Mouse (Mus musculus) embryonic facial prominence, embryonic 11.5 days (tissue): ENCODE measurements around the gene Atg4d. TPM values are rescaled to one million over a fixed set of nuclear protein-coding genes. Genes with fewer than 3 reads are reported as not detected.

Experiments used
- ATAC-seq: fragments of 200-750 bp; cut with Nextera tagmentation; replicated peaks from 2 replicates; pipeline ENCODE4 v1.8.0; 2017; ENCODE audit warnings: low read depth; ENCODE audit not compliant: insufficient number of reproducible peaks, low FRiP score, low TSS enrichment
- DNase-seq: peaks from one replicate; pipeline ENCODE4 v3.0.0-alpha.2; 2015; ENCODE audit warnings: low spot score
- H3K27ac ChIP-seq: fragments of 300-500 bp; sonication (generic); replicated peaks from 2 replicates; pipeline ENCODE4 v1.5.1; 2014; ENCODE audit warnings: mild to moderate bottlenecking, low read depth, low read length, control low read depth
- H3K27me3 ChIP-seq: fragments of 300-500 bp; sonication (generic); 2 replicates; pipeline ENCODE4 v1.6.1; 2014; ENCODE audit warnings: mild to moderate bottlenecking, low read length, moderate library complexity, mixed read lengths; ENCODE audit not compliant: control insufficient read depth, insufficient read depth
- H3K36me3 ChIP-seq: fragments of 300-500 bp; sonication (generic); replicated peaks from 2 replicates; pipeline ENCODE4 v1.6.1; 2014; ENCODE audit warnings: low read depth, mild to moderate bottlenecking, low read length, moderate library complexity, mixed read lengths; ENCODE audit not compliant: control insufficient read depth, insufficient read depth
- H3K4me1 ChIP-seq: fragments of 300-500 bp; sonication (generic); 2 replicates; pipeline ENCODE4 v1.6.1; 2014; ENCODE audit warnings: low read length, mixed read lengths; ENCODE audit not compliant: control insufficient read depth, insufficient read depth
- H3K4me2 ChIP-seq: fragments of 300-500 bp; sonication (generic); 2 replicates; pipeline ENCODE4 v1.6.1; 2014; ENCODE audit warnings: low read depth, mild to moderate bottlenecking, control low read depth, low read length, moderate library complexity
- H3K4me3 ChIP-seq: fragments of 300-500 bp; sonication (generic); 2 replicates; pipeline ENCODE4 v1.5.1; 2014; ENCODE audit warnings: low read depth, low read length, control low read depth
- H3K9ac ChIP-seq: fragments of 300-500 bp; sonication (generic); replicated peaks from 2 replicates; pipeline ENCODE4 v1.6.1; 2014; ENCODE audit warnings: mild to moderate bottlenecking, control low read depth, low read length
- H3K9me3 ChIP-seq: fragments of 300-500 bp; sonication (generic); replicated peaks from 2 replicates; pipeline ENCODE4 v1.6.1; 2016; ENCODE audit warnings: mild to moderate bottlenecking, low read length, inconsistent platforms, mixed read lengths; ENCODE audit not compliant: control insufficient read depth
- WGBS: fragments of 180-500 bp; shearing (Covaris S2); extraction: QIAGEN DNeasy Blood & Tissue Kit; methylation state at CpG from one replicate; pipeline ENCODE4 v1.1.7; 2014; 5-methylcytosine and 5-hydroxymethylcytosine counted together
- polyA plus RNA-seq: library from polyadenylated mRNA; unstranded; fragments of >200 nt; fragmentation: Nextera tagmentation; extraction: Ambion mirVana; gene quantifications from 2 replicates; pipeline ENCODE4 v1.2.1, GENCODE M21; 2014

Gene Atg4d
- polyA plus RNA-seq, 1 experiment from 2014 or later: 28.5 TPM

DNA sequence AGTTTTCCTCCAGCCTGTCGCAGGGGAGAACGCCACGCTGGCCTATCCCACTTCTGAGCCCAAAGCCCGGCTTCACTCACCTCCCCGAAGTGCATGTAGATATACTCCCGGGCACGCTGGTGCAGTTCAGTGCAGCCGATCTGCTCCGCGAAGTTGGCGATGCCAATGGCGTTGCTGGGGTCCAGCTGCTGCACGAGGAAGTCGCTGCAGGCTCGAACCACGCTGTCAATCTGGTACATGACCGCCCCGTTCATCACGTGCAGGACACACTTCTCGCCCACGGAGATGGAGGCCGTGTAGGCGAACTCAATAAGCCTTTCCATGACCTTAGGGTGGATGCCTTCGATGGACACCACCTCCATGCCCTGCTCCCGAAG, 28.1 kb upstream of the Atg4d start:
- Histone ChIP-seq H3K27me3 (0 out of 2 replicates have a peak, but pooled peaks cover under 1% of the 10 kb centered on the region), H3K27ac (no peak overlapping the region)

GRCm38 (mm10) chr9:21237368-21238003, 27.6 kb upstream of the Atg4d start:
- H3K27ac ChIP-seq: peak overlapping the region; percentile 81; the same call in 1 of the 2 replicates
- WGBS: 15% methylated on average over 19 of the region's 19 CpGs
- H3K9me3 ChIP-seq: no peaks in the 10 kb centered on the region
- H3K4me3 ChIP-seq: peak overlapping the region; percentile 94
- H3K4me2 ChIP-seq: peak overlapping the region; percentile 70
- 0 out of 2 replicates have a peak, but pooled peaks cover 3% of the 10 kb centered on the region for H3K27me3 ChIP-seq
- H3K9ac ChIP-seq: peak overlapping the region; percentile 98
- ATAC-seq (0 out of 2 replicates have a peak, but pooled peaks have one; percentile 11), DNase-seq (peak; percentile 59)
- peaks cover 2% of the 10 kb centered on the region; the same call in 1 of the 2 replicates for H3K36me3 ChIP-seq
- H3K4me1 ChIP-seq: peaks cover 7% of the 10 kb centered on the region; the same call in 1 of the 2 replicates

More for the DNA sequence above, 28.1 kb upstream of the Atg4d start:
- peak overlapping the region; percentile 70 for H3K4me2 ChIP-seq
- peak overlapping the region; percentile 98; the same call in 1 of the 2 replicates for H3K9ac ChIP-seq
- H3K4me3 ChIP-seq: peak overlapping the region; percentile 94; the same call in 1 of the 2 replicates
- DNase-seq (no peak), ATAC-seq (no peak)
- H3K36me3 ChIP-seq: peaks cover 2% of the 10 kb centered on the region; the same call in 1 of the 2 replicates
- H3K9me3 ChIP-seq: no peaks in the 10 kb centered on the region
- peaks cover 7% of the 10 kb centered on the region; the same call in 1 of the 2 replicates for H3K4me1 ChIP-seq
- WGBS: 81% methylated on average over 25 of the region's 25 CpGs

GRCm38 (mm10) chr9:21238004-21238732, 26.9 kb upstream of the Atg4d start:
- peaks cover 2% of the 10 kb centered on the region; the same call in 1 of the 2 replicates for H3K36me3 ChIP-seq
- peak overlapping the region; percentile 94 for H3K4me3 ChIP-seq
- DNase-seq (peak; percentile 44), ATAC-seq (peak; percentile 0; the same call in 1 of the 2 replicates)
- H3K4me2 ChIP-seq: peak overlapping the region; percentile 70
- WGBS: 1% methylated on average over 31 of the region's 31 CpGs
- peaks cover 8% of the 10 kb centered on the region for H3K27me3 ChIP-seq
- no peaks in the 10 kb centered on the region; the same call in 1 of the 2 replicates for H3K9me3 ChIP-seq
- H3K9ac ChIP-seq: peak overlapping the region; percentile 98
- H3K27ac ChIP-seq: peak overlapping the region; percentile 81
- H3K4me1 ChIP-seq: peaks cover 7% of the 10 kb centered on the region; the same call in 1 of the 2 replicates

GRCm38 (mm10) chr9:21238733-21239464, 26.2 kb upstream of the Atg4d start, which contains the start of gene Keap1:
Gene Keap1 (minus strand): TSS chr9:21239361.
- DNase-seq: peak; percentile 89
- H3K27ac ChIP-seq: peak within 1 kb of the TSS; percentile 81
- peak within 1 kb of the TSS; percentile 98 for H3K9ac ChIP-seq
- peaks cover 2% of the 10 kb centered on the region; the same call in 1 of the 2 replicates for H3K36me3 ChIP-seq
- H3K9me3 ChIP-seq: no peaks in the 10 kb centered on the region; the same call in 1 of the 2 replicates
- WGBS: under 1% methylated on average over 63 of the region's 90 CpGs
- peaks cover 7% of the 10 kb centered on the region; the same call in 1 of the 2 replicates for H3K4me1 ChIP-seq
- H3K4me3 ChIP-seq: peak within 1 kb of the TSS; percentile 94
- H3K4me2 ChIP-seq: peak within 1 kb of the TSS; percentile 70
- peak; percentile 81 for ATAC-seq
- peaks cover 15% of the 10 kb centered on the region for H3K27me3 ChIP-seq

GRCm38 (mm10) chr9:21239465-21239848, 25.6 kb upstream of the Atg4d start:
- Histone ChIP-seq H3K27ac (no peak overlapping the region), H3K4me2 (peak overlapping the region; percentile 70), H3K36me3 (0 out of 2 replicates have a peak, but pooled peaks cover 2% of the 10 kb centered on the region), H3K27me3 (peaks cover 20% of the 10 kb centered on the region), H3K9ac (peak overlapping the region; percentile 98), H3K4me3 (peak overlapping the region; percentile 94), H3K9me3 (no peaks in the 10 kb centered on the region; the same call in 1 of the 2 replicates), H3K4me1 (peaks cover 10% of the 10 kb centered on the region)
- ATAC-seq (no peak), DNase-seq (no peak)
- WGBS: 36% methylated on average over 4 of the region's 4 CpGs

DNA sequence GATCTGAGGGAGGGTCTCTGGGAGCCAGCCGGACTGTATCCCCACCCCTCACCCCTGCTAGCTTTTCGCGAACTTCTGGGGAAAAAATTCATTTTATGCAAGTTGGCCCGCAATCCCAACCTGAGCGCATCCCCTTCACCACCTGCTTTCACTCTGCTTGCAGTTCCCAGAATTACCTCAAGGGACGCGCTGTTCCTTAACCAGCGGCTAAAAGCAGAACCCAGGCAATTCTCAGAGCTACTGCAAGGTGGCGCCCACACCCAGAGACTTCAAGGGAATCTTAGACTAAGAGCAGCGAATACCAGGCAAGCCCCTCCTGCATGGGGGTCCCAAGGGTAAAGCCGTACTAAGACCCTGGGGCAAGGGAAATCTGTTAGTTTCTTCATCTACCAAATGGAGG, 23.8 kb upstream of the Atg4d start:
- no peak overlapping the region for H3K9ac ChIP-seq
- no peak overlapping the region for H3K4me2 ChIP-seq
- no peaks in the 10 kb centered on the region; the same call in 1 of the 2 replicates for H3K9me3 ChIP-seq
- ATAC-seq (no peak), DNase-seq (peak; percentile 96)
- no peak overlapping the region for H3K4me3 ChIP-seq
- WGBS: 2% methylated on average over 11 of the region's 11 CpGs
- 0 out of 2 replicates have a peak, but pooled peaks cover 2% of the 10 kb centered on the region for H3K36me3 ChIP-seq
- peaks cover 39% of the 10 kb centered on the region for H3K27me3 ChIP-seq
- H3K27ac ChIP-seq: no peak overlapping the region
- H3K4me1 ChIP-seq: peaks cover 13% of the 10 kb centered on the region

DNA sequence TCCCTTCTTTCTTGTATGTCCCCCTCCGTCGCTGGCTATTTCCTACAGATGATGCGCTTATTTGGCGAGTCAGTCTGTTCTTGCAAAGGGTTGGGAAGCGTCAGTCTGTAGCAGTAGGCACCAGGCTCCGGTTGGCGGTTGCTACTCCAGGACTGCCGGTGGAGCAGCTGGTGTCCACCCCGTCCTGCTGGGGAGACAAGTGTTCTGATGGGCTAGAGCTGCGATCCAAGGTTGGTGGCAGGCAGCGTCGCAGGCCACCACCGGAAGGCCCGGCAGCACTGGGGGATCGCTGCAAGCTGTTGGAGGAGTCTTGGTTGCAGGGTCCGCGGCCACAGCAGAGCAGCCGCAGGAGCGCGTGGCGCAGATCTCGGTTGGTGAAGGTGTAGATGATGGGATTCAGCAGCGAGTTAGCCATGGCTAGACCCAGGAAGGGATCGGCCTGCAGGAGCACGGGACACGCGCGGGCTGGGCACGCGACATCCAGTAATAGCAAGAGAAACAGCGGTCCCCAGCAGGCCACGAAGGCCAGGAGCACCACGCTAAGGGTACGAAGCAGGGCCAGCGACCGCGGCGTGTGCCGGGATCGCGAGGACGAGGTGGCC, 21.2 kb upstream of the Atg4d start:
- peaks cover 59% of the 10 kb centered on the region for H3K27me3 ChIP-seq
- DNase-seq (no peak), ATAC-seq (no peak)
- H3K36me3 ChIP-seq: no peaks in the 10 kb centered on the region
- peak overlapping the region; percentile 87 for H3K4me2 ChIP-seq
- H3K4me3 ChIP-seq: peak overlapping the region; percentile 41
- H3K27ac ChIP-seq: no peak overlapping the region
- 3% methylated on average over 42 of the region's 42 CpGs for WGBS
- H3K9ac ChIP-seq: peak overlapping the region; percentile 44; the same call in 1 of the 2 replicates
- H3K9me3 ChIP-seq: no peaks in the 10 kb centered on the region; the same call in 1 of the 2 replicates
- peaks cover 9% of the 10 kb centered on the region; the same call in 1 of the 2 replicates for H3K4me1 ChIP-seq
